Mouse (Mus musculus) liver, embryonic 16.5 days (tissue): ENCODE measurements around the gene Ccdc38. TPM values are rescaled to one million over a fixed set of nuclear protein-coding genes. Genes with fewer than 3 reads are reported as not detected.

Experiments used
- ATAC-seq: fragments of 200-750 bp; cut with Nextera tagmentation; 2 replicates; pipeline ENCODE4 v1.8.0; 2017; ENCODE audit warnings: low read depth, mild to moderate bottlenecking, moderate number of reproducible peaks, moderate library complexity
- H3K27ac ChIP-seq: fragments of 300-500 bp; sonication (generic); 2 replicates; pipeline ENCODE4 v1.5.1; 2014; ENCODE audit warnings: mild to moderate bottlenecking, low read length
- H3K27me3 ChIP-seq: fragments of 300-500 bp; sonication (generic); 2 replicates; pipeline ENCODE4 v1.6.1; 2014; ENCODE audit warnings: low read depth, low read length, mixed read lengths; ENCODE audit not compliant: control insufficient read depth, insufficient read depth
- H3K36me3 ChIP-seq: fragments of 300-500 bp; sonication (generic); 2 replicates; pipeline ENCODE4 v1.6.1; 2014; ENCODE audit warnings: mild to moderate bottlenecking; ENCODE audit not compliant: control insufficient read depth, insufficient read depth
- H3K4me1 ChIP-seq: fragments of 300-500 bp; sonication (generic); 2 replicates; pipeline ENCODE4 v1.6.1; 2014; ENCODE audit warnings: low read depth, low read length, mixed read lengths; ENCODE audit not compliant: control insufficient read depth
- H3K4me2 ChIP-seq: fragments of 300-500 bp; sonication (generic); 2 replicates; pipeline ENCODE4 v1.6.1; 2014; ENCODE audit warnings: low read depth, low read length, mixed read lengths
- H3K4me3 ChIP-seq: fragments of 300-500 bp; sonication (generic); 2 replicates; pipeline ENCODE4 v1.5.1; 2014; ENCODE audit warnings: low read depth, mild to moderate bottlenecking, low read length
- H3K9ac ChIP-seq: fragments of 300-500 bp; sonication (generic); 2 replicates; pipeline ENCODE4 v1.6.1; 2014; ENCODE audit warnings: low read depth, low read length
- H3K9me3 ChIP-seq: fragments of 300-500 bp; sonication (generic); replicated peaks from 2 replicates; pipeline ENCODE4 v1.6.1; 2016; ENCODE audit warnings: low read length; ENCODE audit not compliant: control insufficient read depth
- WGBS: fragments of 180-500 bp; shearing (Covaris S2); extraction: QIAGEN DNeasy Blood & Tissue Kit; methylation state at CpG from one replicate; pipeline ENCODE4 v1.1.7; 2014; ENCODE audit not compliant: insufficient replicate concordance; 5-methylcytosine and 5-hydroxymethylcytosine counted together
- polyA plus RNA-seq: library from polyadenylated mRNA; unstranded; fragments of >200 nt; fragmentation: Nextera tagmentation; extraction: Ambion mirVana; gene quantifications from 2 replicates; pipeline ENCODE4 v1.2.1, GENCODE M21; 2015

Gene Ccdc38
- polyA plus RNA-seq, 1 experiment from 2014 or later: 0.04 TPM

GRCm38 (mm10) chr10:93633563-93633962 is 93.1 kb downstream of the Ccdc38 start:
- no peak overlapping the region for H3K4me2 ChIP-seq
- no peak for ATAC-seq
- 62% methylated on average over 5 of the region's 5 CpGs for WGBS
- H3K4me3 ChIP-seq: no peak overlapping the region
- no peaks in the 10 kb centered on the region for H3K9me3 ChIP-seq
- peaks cover 2% of the 10 kb centered on the region for H3K27me3 ChIP-seq
- no peak overlapping the region for H3K27ac ChIP-seq
- H3K9ac ChIP-seq: no peak overlapping the region
- H3K36me3 ChIP-seq: no peaks in the 10 kb centered on the region
- H3K4me1 ChIP-seq: no peaks in the 10 kb centered on the region

Other genes starting within 250 kb of the Ccdc38 start
- 4.6 and 5.1 TPM in 2 replicates for gene Elk3, start 229.5 kb upstream of the Ccdc38 start, polyA plus RNA-seq
- 79.5 and 80.1 TPM in 2 replicates for gene Lta4h, start 87.2 kb upstream of the Ccdc38 start, polyA plus RNA-seq
- 9.7 and 10.0 TPM in 2 replicates for gene Hal, start 51.9 kb upstream of the Ccdc38 start, polyA plus RNA-seq
- gene Amdhd1, start 599 bp upstream of the Ccdc38 start, polyA plus RNA-seq: 22.6 and 23.3 TPM in 2 replicates
- 41.3 and 53.2 TPM in 2 replicates for gene Snrpf, start 49.1 kb downstream of the Ccdc38 start, polyA plus RNA-seq
- 0.22 and 0.23 TPM in 2 replicates for gene Ntn4, start 100.0 kb downstream of the Ccdc38 start, polyA plus RNA-seq